Mouse (Mus musculus) kidney, adult 9 months (tissue): ENCODE measurements at regions not wholly inside any gene's neighbourhood (a gene's known extent, or its start where the extent isn't known, plus 50 kb on each side); places are given as distances from the start of the nearest gene placed in this dataset.

Source experiments
- DNase-seq: peaks from one replicate; pipeline ENCODE4 v3.0.0; 2022

GRCm38 (mm10) chr13:102522080-102522479 lies 171.3 kb upstream of the Cd180 start:
- no peak for DNase-seq

DNA sequence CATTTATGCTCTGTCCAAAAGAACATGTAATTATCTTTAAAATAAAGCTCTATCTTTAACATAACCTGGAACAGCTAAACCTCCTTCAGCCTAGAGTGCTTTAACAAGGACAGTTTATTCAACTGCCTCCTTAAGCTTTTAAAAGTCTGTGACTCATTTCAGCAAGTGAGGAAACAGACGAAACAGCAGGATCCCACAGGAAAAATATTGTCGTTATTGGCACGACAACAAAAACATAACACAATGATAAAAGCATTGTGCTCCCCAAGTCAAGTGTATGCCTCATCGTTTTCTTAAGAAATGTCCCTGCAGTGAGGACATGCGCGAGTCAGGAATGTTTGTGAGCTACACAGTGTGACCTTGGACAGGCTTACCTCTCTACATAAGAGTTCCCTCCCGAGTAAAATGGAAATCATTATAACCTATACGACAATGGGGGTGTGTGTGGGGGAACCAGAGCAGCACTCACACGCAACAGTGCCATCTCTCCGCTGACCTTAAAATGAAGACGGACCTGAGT lies 166.7 kb upstream of the Cd180 start:
- DNase-seq = no peak

DNA sequence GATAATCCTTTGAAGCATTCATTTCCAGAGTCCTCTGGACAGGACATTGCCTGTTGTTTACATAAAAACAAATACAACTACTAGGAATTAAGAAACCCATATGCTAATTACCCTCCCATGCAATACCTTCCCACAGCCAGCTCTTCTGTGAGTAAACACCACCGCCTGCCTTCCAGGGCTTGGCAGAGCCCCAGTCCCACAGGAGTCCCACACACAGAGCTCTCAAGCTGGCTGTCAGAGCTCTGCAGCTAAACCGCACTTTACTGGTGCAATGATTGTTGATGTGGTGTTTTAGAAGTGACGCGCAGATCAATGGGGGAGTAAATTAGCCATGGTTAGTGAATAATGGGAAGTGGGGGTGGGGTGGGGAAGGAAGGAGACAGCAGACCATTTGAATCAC lies 159.6 kb upstream of the Cd180 start:
- DNase-seq = peak; percentile 9

DNA sequence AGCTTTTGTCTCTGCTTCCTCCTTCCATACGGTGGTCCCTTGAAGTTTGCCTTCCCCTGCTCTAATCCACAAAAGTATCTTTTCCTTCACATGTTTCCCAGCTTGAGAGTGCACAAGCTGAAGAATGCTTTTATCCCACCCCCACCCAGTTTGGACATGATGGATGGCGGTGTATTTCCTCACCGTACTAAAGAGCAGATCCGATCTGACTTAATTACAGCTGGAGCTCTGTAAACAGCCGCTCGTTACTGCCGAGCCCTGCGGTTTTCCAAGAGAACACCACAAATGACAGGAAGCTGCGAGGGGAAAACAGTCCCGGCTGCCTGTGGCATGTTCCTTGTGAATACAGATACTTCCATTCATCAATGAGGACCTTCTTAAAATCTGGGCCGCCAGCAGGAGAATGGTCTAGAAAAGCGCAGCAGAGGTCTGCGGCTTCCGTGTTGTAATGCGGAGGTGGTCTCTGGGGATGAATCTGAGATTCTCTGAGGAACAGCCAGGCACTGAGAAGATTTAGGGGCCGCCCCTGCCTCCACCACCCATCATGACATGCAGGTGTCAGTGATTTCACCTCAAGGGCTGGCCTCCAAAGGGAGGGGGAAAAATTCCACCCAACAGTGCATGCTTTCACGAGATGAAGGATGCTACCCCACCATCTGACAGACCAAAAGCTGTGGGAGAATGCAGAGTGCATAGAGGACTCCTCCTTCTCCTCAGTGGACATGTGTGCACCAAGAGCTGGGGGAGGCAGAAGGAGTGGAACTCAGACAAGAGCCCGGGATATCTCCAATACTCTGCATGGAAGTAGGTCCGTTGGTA lies 155.7 kb upstream of the Cd180 start:
- DNase-seq = peak; percentile 38

GRCm38 (mm10) chr13:102540436-102540835 lies 152.9 kb upstream of the Cd180 start:
- DNase-seq = no peak

DNA sequence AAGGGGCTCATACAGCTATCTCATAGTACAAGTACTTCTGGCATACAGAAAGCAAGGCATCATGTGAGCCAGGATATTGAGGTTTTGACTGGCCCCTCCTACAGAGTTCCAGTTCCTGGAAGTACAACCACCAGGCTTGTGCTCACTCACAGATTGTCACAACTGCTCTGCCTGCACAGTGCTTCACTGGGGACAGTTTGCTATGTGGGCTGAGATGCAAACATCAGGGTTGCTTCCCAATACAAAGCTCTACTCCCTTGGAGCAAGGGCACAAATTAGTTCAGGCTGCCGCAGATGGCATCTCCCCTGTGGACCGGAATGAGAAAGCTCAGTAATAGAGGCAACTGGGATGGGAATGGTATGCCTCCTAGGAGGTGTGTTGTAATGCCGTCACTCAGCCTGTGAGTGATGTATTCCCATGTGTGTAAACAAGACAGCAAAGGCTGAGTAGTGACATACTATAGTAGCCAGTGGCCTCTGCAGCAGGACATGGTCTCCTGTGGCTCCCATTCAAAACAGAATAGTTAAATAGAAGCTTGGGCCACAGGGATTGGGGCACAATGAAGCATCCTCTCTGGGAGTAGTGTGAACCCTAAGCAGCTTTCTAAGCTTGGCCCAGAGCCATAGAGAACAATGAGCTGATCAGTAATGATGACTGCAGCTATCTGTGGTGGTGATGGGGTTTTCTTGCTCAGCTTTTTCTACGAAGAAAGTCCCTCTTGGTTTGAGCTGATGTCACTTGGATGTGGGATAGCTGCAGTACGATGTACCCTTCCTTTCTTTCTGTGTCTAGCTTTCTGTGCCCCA lies 148.8 kb upstream of the Cd180 start:
- no peak for DNase-seq

- peak; percentile 79 for DNase-seq
Measured at GRCm38 (mm10) chr13:102545845-102546615, 147.3 kb upstream of the Cd180 start.

- no peak for DNase-seq
Measured at GRCm38 (mm10) chr13:102548252-102548651, 145.1 kb upstream of the Cd180 start.

- DNase-seq = no peak
Measured at GRCm38 (mm10) chr13:102566846-102567572, 126.3 kb upstream of the Cd180 start.

- no peak for DNase-seq
Measured at GRCm38 (mm10) chr13:102569580-102569979, 123.8 kb upstream of the Cd180 start.

DNA sequence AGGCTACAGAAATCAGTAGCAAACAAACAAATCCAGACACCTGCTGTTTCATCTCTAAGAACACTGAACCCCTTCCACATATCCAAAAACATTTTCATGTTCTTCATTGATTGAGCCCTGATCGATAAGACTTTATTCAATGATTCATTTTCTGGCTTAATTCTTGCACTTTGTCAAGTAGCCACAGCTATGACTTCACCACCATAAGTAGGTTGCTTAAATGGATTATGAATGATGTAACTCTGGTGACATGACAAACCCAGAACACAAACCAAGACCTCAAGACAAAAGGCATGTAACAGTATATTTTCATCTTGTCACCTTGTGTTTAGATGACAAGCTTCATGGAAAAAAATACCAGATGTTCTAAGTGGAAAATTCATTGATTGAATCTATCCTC lies 123.1 kb upstream of the Cd180 start:
- DNase-seq = no peak

DNA sequence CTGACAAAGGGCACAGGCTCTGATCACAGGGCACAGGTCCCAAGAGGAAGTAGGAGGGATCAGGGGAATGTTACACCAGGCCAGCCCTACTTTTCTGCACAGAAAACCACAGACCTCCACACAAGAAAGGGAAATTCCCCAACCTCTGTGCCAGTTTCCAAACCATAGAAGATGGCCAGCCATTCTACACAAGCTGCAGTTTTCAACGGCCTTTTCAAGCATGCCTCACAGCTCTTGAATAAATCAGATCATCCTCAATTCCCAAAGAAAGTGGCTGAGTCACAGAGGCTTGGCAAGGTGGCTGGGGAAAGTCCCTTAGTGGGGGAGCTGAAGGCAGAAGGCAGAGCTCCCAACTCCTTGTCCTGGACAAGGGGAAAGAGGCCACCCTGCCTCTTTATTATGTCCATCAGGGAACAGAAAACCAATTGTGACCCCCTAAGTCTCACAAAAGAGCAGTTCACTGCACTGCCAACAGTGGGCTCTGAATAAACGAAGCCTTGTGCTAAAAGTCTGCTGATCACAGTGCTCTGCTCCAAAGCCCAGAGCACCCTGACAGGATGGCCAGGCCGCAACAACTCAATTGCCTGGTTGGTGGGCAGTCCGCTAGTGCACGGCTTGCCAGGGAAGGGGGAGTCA lies 120.0 kb upstream of the Cd180 start:
- DNase-seq = no peak

DNA sequence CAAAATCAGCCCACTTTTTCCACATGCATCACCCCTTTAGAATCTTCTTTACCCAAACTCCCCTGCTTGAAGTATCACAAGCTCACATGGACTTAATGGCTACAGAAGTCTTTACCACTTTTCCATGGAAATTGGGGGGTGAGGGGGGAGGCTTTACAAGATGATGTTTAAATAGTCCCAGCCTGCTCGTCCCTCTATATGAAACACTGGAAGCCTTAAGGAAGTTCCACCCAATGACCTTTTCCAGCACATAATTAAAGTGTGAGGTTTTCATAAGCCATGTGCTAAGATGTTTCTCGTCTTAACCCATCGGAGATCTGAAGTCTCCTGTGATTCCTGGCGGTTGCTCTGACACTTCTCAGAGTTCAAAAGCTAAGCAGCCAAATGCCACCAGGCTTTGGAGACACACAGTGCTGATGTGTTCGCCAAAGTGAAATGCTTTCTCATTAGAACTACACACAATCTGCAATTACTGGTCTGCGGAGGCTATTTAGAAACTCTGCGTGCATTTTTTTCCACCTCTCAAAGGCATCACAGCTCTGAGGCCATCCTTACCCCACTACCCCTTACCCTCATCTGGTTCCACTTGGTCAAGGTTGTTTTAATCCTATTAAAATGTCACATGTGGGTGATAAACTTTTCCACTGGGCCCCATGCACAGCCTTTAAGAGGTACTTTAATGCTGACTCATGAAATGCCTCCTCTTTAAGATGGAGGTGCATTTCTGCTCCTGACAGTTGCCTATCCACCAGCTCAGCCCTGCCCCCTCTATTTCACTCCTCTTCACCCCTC lies 116.3 kb upstream of the Cd180 start:
- DNase-seq = no peak

DNA sequence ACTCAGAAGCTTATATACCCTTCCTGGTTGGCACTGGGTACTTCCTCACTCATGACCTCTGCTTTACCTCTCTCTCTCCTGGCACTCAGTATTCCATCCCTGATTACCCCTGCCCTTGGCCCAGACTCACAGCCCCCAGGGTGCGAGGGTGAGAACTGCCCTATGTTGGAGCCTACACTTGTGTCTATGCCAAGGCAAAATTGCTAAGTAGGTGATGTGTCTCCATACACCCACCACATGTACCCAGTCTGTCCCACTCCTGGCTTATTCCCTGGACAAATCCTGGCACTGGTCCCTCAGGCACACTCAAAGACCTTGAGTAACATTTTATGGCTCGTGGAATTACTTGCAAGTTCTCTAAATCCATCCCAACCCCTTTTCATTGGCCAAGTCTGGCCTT lies 114.5 kb upstream of the Cd180 start:
- peak; percentile 55 for DNase-seq

- DNase-seq = no peak
Measured at GRCm38 (mm10) chr13:102579638-102580037, 113.7 kb upstream of the Cd180 start.

DNA sequence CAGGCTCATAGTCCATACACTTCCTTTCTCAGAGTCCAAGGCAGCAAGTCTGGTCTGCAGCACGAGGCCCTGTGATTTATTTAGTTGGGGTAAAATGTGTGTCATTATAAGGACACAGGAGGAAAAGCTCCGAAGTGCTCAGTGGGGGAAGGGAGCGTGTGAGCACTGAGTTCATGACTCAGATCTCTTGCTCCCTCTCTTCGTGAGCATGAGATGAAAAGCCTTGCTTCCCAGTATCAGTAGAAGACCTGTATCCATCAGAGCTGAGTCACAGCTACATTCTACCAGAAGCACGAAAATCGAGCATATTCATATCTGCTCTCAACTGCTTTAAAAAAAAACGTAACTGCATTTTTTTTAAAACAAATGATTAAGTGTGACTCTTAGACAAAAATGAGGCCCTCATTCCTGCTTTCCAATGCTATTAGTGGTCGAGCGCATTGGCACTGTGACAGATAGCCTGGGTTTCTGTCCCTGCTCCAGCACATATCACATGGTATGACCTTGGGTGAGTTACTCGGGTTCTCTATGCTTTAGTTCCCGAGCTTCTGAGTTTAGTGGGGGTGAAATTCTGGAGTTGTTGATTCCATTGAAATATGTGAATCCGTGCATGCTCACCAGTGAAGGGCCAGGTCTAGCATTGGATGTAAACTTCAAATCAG lies 109.2 kb upstream of the Cd180 start:
- DNase-seq = peak; percentile 21

DNA sequence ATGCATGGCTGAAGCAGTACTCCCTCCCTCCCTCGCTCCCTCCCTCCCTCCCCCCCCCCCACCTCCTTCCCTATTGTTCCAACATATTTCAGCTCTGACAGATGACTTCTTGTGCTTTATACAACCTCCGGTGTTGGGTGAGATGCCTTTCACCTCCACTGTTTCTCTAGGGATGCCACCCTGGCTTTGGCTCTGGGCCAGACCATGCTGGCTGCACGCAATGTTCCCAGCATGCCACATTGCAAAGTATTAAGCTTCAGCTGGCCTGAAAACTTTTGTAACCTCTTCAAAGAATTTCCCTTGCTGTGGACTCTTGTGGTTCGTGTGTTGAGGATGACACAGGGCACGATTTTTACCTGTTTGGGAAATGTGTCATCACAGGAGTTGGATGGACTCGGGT lies 107.1 kb upstream of the Cd180 start:
- no peak for DNase-seq

DNA sequence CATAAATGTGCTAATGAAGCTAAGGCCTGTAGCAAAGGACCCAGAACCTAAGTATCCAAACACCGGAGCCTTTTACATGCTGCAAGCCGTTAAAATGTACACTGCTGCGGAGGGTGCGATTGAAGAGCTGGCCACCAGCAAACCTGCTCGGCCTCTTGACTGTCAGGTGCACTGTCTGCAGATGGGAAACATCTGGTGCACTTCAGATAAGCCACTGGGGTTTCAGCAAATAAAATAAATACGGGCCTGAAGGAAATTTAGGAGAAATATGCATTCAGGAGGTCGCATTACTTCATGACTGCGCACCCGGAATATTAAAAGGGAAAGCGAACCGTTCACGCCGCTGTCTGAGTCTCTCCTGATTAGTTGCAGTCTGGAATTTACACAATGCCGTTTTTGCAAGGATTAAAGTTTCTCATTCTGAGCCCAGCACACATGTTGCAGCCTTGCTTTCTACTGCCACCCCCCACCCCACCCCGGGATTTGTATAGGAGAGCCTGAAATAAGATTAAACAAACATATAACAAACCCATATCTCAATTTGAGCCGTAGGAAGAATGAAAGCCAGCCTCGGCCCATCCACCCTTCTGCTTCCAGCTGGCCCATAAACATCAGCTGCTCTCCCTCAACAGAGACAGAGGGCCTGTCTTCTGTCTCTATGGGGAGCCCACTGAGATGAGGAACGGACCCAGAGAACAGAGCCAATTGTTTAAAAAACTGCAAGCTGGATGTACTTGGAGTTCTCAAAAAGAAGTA lies 103.5 kb upstream of the Cd180 start:
- DNase-seq = no peak

DNA sequence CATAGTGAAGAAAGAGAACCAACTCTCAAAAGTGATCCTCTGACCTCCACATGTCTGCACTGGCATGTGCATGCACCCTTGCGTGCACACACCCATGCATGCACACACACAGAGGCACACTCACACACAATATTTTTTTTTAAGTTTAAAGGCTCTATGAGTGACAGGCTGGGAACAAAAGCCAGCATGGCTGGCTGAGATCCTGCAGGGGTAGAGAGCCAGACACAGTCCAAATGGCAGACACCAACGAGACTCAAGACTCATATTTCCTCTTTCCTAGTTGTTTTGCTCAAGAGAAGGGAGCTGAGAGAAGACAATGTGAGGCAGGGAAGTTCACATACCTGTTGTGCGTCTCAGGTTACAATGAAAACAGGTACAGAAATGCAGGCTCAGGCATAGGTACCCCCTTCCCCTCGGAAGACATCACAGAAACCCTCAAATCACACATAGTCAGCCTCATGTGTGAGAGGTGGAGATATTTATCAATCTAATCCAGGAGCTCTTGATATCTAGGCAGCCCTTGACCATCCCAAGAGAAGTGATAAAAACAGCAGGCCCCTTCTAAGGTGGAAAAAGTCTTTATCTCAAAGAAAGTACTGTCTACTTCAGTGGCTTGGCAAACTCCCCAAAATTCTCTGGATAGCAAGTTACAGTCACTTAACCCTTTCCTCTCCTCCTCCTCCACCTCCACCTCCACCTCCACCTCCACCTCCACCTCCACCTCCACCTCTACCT lies 101.4 kb upstream of the Cd180 start:
- no peak for DNase-seq
